Mouse (Mus musculus): ENCODE data around the gene Cdipt.

Cdipt gene

DNA sequence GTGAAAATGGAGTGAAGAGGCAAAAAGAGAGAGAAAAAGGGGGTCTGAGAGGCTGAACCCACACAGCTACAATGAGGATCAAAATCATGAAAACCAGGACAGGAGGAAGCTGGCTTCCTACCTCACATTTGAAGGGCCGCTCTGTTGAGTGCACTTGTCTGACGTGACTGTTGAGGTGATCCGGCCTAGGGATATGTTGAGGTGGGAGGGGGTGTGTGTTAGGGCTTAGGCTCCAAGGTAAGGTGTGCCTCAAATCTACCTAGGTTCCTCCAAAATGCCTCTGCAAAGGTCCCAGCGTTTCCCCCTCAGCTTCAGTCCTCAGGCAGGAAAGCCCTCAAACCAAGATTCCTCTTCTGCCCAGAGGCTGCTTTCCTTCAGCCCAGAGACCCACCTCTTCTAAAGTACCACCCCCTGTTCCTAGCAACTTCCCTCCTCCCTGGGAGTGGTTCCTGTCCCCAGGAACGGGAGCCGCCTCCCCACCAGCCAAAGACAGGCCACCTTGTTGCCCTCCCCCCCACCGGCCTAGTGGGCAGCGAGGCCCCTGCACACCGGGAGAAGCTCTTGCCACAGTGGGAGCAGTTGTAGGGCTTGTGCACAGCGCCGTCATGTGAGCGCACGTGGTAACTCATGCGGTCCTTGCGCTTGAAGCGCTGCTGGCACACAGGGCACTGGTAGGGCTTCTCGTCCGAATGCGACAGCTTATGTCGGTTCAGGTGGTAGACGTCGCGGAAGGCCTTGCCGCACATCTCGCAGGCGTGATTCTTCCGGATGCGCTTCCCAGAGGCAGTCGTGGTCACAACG, 49.2 kb downstream of the Cdipt start:
- DNase-seq (ENCODE audit: low spot score in 2 of 2): peak; percentile 65 to 75

DNA sequence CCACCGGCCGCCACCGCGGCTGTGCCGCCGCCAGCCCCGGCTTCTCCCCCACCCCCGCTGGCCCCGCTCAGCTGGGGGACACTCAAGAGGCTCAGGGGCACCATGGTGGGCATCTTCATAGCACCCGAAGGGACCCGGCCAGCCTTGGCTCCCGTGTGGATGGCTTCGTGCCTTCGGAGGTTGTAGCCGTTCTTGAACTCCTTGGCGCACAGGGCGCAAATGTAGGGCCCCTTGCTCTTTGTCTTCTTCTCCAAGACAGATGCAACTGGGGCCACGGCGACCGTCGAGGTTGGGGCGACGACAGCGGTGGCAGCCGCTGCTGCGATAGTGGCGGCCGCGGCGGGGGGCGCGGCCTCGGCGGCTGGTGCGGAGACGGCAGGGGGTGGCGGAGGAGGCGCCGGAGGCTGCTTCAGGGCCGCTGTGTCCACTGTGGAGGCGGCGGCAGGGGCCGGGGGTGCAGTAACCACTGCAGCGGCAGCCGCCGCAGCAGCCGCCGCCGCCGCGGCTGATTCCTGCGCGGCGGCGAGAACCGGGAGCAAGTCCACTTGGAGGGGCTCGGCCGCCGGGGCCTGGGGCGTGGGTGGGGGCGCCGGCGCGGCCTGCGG, 49.9 kb downstream of the Cdipt start:
- peak in 1 of 2 experiments; percentile 28 for DNase-seq (ENCODE audit: low spot score in 2 of 2)

DNA sequence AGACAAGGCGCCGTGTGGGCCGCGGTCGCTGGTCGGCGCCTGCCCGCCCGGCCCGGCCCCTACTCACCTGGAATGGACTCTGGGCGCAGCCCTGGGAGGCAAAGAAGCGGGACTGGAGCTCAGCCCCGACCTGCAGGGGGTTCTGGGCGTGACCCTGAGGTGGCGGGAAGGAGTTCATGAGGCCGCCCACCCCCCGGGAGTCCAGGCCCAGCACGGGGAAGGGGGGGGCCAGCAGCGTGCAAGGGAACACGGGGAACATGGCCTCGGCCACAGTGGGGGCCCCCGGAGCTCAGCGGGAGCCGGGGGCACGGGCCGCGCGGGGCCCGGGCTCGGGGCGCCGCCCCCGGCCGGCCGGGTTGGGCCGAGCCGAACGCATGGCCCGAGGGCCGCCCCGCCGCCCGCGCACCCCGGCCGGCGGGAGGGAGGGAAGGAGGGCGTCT, 50.5 kb downstream of the Cdipt start:
- peak; percentile 40 to 54 for DNase-seq (ENCODE audit: low spot score in 2 of 2)

GRCm38 (mm10) chr7:127026616-127026983, 50.9 kb downstream of the Cdipt start:
- DNase-seq (ENCODE audit: low spot score in 2 of 2): no peak

DNA sequence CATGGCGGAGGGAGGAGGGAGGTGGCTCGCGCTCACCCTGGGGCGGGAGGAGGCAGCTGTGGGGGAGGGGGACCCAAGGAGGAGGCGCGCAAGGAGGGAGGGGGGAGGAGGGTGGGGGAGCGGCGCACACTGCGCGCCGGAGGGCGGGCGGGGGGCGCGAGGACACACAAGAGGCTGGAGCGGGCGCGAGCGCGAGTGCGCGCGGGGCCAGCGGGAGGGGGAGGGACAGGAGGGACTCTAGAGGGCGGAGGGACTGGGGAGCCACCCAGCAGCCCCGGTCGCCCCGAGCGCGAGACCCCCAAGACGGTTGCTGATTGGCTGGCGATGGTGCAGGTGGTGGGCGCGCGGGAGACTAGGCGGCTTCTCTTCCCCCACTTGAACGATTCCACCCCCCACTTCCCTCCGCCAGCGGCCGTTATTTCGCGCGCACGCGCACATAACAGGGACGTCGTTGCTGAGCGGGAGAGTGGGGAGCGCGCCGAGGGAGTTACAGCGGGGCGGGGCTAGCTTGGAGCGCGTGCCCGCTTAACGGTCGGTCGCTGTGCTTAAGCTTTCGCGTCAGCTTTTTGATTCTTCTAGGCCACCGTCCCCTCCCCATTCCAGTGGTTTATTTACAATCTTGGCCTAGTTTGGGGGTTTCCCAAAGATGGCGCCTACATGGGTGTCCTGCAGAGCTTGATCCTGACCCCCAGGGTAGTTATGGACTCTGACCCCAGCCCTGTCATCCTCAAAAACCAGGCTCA, 51.4 kb downstream of the Cdipt start, which contains the start of gene Maz:
TSS of gene Maz (minus strand) at position 54 of the 743 bp plus-strand sequence.
- peak; percentile 98 to 99 for DNase-seq (ENCODE audit: low spot score in 2 of 2)

DNA sequence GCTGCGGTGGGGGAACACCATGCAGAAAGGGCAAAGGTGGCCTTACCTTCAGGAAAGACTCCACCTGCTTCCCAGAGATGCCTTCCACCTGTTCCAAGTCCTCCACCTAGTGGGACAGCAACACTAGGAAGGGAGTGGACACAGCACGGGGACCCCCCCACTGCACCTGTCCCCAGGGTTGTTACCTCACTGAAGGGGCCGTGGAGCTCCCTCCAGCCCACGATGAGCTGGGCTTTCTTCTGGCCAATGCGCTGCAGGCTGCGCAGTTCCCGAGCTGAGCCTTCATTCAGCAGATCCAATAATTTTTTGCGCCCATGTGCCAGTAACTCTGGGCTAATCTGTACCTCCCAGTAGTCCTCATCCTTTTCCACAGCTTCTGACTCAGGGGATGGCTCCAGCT, 52.2 kb downstream of the Cdipt start:
- no peak for DNase-seq (ENCODE audit: low spot score in 2 of 2)

Measured in urinary bladder, postnatal 36 days (tissue).